Comparison of ENCODE assay signal across 23 mouse cellular contexts in the genomic region with DNA sequence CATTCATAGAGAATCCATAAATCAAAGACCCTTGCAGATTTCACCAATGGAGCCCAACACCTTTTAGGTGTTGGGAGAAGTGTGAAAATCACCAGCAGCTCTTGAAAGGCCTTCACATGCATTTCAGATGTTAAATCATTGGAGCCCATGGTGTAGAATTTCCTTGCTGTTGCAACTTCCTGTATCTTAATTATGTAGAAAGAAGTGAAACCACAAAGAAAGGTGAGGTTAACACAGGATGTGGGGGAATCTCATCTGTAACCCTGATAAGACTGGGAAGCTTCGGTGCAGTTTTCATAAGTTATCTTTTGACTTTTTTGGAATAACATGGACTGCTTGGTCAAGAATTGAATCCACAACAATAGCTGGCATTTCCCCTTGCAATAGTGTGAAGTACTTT.
DNase-seq lines count a peak whose midpoint lies in the region; ATAC-seq and TF ChIP-seq lines count a peak whose summit lies in the region.
"Had no signal": no experiment of that assay in that cellular context is flagged by ENCODE, and none has a peak within 500 bp of the region (broad histone marks: within the 10 kb centered on the region; RNA-seq: fewer than 3 reads in every experiment).

No protein-coding gene starts in this region.

- no peak for TF ChIP-seq RAD21 in CH12.LX (IDR thresholded peaks at IDR 0.05; ENCODE audit: low read depth, low read length)

- no peak overlapping the region for H3K27ac ChIP-seq in CH12.LX (ENCODE audit: insufficient read depth, low read depth)
- no peak overlapping the region for H3K27ac ChIP-seq in hindbrain, embryonic 16.5 days (ENCODE audit: low read depth, low read length)
- H3K27ac ChIP-seq: embryonic facial prominence, embryonic 10.5 days; limb, embryonic 12.5 days; liver, embryonic 13.5 days; midbrain, embryonic 10.5 days; neural tube, embryonic 12.5 days had no signal

- H3K9me3 ChIP-seq in CH12.LX (replicated peaks; ENCODE audit: low read length), result no peaks in the 10 kb centered on the region
- H3K9me3 ChIP-seq in hindbrain, embryonic 16.5 days (ENCODE audit: control insufficient read depth, low read length), result no peaks in the 10 kb centered on the region
- H3K9me3 ChIP-seq: embryonic facial prominence, embryonic 10.5 days; G1E; limb, embryonic 12.5 days; liver, embryonic 13.5 days; midbrain, embryonic 10.5 days; neural tube, embryonic 12.5 days had no signal

- H3K4me3 ChIP-seq in CH12.LX (replicated peaks in 1 of 3; ENCODE audit: low read depth in 2 of 3, low read length in 2 of 3, poor library complexity in 1 of 3), result no peak overlapping the region
- H3K4me3 ChIP-seq in hindbrain, embryonic 16.5 days (ENCODE audit: low read length), result no peak overlapping the region
- H3K4me3 ChIP-seq: embryonic facial prominence, embryonic 10.5 days; limb, embryonic 12.5 days; liver, embryonic 13.5 days; midbrain, embryonic 10.5 days; neural tube, embryonic 12.5 days had no signal

- 90% methylated on average over 1 of the region's 1 CpGs for WGBS in hindbrain, embryonic 16.5 days

- dilution Hi-C loops in CH12.LX (cut with MboI; ENCODE audit: extremely low pct_ligation_motif_present, extremely low pct_unique_long_range_greater_than_20kb, low sequenced_read_pairs), result no loop called here

- H3K79me2 ChIP-seq in CH12.LX (replicated peaks; ENCODE audit: control insufficient read depth, extremely low read depth, insufficient read depth, poor library complexity, severe bottlenecking), result no peaks in the 10 kb centered on the region

- TF ChIP-seq CTCF in CH12.LX (conservative IDR thresholded peaks at IDR 0.05 in 1 of 2, IDR thresholded peaks at IDR 0.05 in 1 of 2; ENCODE audit: low read depth in 2 of 2, low read length in 2 of 2), result no peak

- no peaks in the 10 kb centered on the region for H3K36me3 ChIP-seq in CH12.LX (replicated peaks in 1 of 2; ENCODE audit: control insufficient read depth in 1 of 2, insufficient read depth in 1 of 2, low read length in 1 of 2)
- H3K36me3 ChIP-seq in hindbrain, embryonic 16.5 days (ENCODE audit: control insufficient read depth, insufficient read depth, low read length), result no peaks in the 10 kb centered on the region
- H3K36me3 ChIP-seq: embryonic facial prominence, embryonic 10.5 days; G1E; limb, embryonic 12.5 days; liver, embryonic 13.5 days; midbrain, embryonic 10.5 days; neural tube, embryonic 12.5 days had no signal

- no peak overlapping the region for H3K4me2 ChIP-seq in CH12.LX (ENCODE audit: insufficient read depth, low read depth, poor library complexity, severe bottlenecking)
- no peak overlapping the region for H3K4me2 ChIP-seq in hindbrain, embryonic 16.5 days (ENCODE audit: low read length)
- H3K4me2 ChIP-seq: limb, embryonic 12.5 days; liver, embryonic 13.5 days; lung, embryonic 14.5 days; neural tube, embryonic 12.5 days had no signal

- no peak for ATAC-seq in hindbrain, embryonic 16.5 days
- ATAC-seq: inflammation-experienced regulatory T-cells, adult 6 months had no signal

- no peak for TF ChIP-seq POLR2A in CH12.LX (IDR thresholded peaks at IDR 0.05; ENCODE audit: low read depth, low read length)

- peaks cover 0 to 10% of the 10 kb centered on the region in 2 experiments; a peak in 2 of 4 replicates for H3K4me1 ChIP-seq in CH12.LX (ENCODE audit: control insufficient read depth in 1 of 2, insufficient read depth in 2 of 2)
- H3K4me1 ChIP-seq in hindbrain, embryonic 16.5 days (ENCODE audit: control insufficient read depth, insufficient read depth, low read depth, low read length), result no peaks in the 10 kb centered on the region
- H3K4me1 ChIP-seq: embryonic facial prominence, embryonic 10.5 days; limb, embryonic 12.5 days; liver, embryonic 13.5 days; midbrain, embryonic 10.5 days; neural tube, embryonic 12.5 days had no signal

- H3K27me3 ChIP-seq in CH12.LX (replicated peaks), result no peaks in the 10 kb centered on the region
- no peaks in the 10 kb centered on the region for H3K27me3 ChIP-seq in hindbrain, embryonic 16.5 days (replicated peaks; ENCODE audit: control insufficient read depth, insufficient read depth, low read length)
- H3K27me3 ChIP-seq: limb, embryonic 12.5 days; liver, embryonic 13.5 days; neural tube, embryonic 12.5 days had no signal

- no peak for TF ChIP-seq EP300 in CH12.LX (IDR thresholded peaks at IDR 0.05; ENCODE audit: low read length)

- no peak overlapping the region for H3K9ac ChIP-seq in CH12.LX (ENCODE audit: insufficient read depth, low read depth)
- H3K9ac ChIP-seq in hindbrain, embryonic 16.5 days (ENCODE audit: low read depth, low read length), result no peak overlapping the region
- H3K9ac ChIP-seq: limb, embryonic 12.5 days; liver, embryonic 13.5 days; lung, embryonic 14.5 days; neural tube, embryonic 12.5 days had no signal

- in situ Hi-C loops in CH12.LX (cut with MboI; ENCODE audit: low pct_ligation_motif_present, low pct_unique_long_range_greater_than_20kb, low sequenced_read_pairs), result no loop called here

- peak; percentile 23 for DNase-seq in thymus, postnatal 0 days (ENCODE audit: low spot score)
- DNase-seq in thymus, postnatal 36 days, result no peak
- peak; percentile 28 for DNase-seq in CH12.LX (ENCODE audit: extremely low read depth)
- peak; percentile 29 for DNase-seq in induced T-regulatory cell, adult 2 months (ENCODE audit: low read depth)
- no peak for DNase-seq in gastrocnemius, adult 18-20 months (ENCODE audit: low spot score)
- DNase-seq in layer of hippocampus, postnatal 25 days (ENCODE audit: extremely low spot score in 1 of 2, low spot score in 1 of 2), result no peak
- DNase-seq: cerebellum, adult 2 months; cerebellum, postnatal 36 days; gastrocnemius, postnatal 14 days; kidney, adult 8-10 months; kidney, postnatal 25 days; layer of hippocampus, adult 9-11 months; liver, embryonic 13.5 days; lung, embryonic 14.5 days; lung, postnatal 36 days; right cerebral cortex, adult 18-20 months had no signal

TF ChIP-seq in CH12.LX, 34 proteins besides CTCF, POLR2A, EP300 and RAD21:
- TF ChIP-seq KAT2A (IDR thresholded peaks at IDR 0.05; ENCODE audit: insufficient replicate concordance, low read length) (no peak), NELFE (IDR thresholded peaks at IDR 0.05; ENCODE audit: low read depth, low read length) (no peak), TBP (conservative IDR thresholded peaks at IDR 0.05; ENCODE audit: low read depth, low read length) (no peak), MAFK (IDR thresholded peaks at IDR 0.05; ENCODE audit: insufficient replicate concordance, low read length) (no peak)

Comparison
In these comparisons a context has a peak if more than half of its experiments do, and no peak if none do; other contexts are left out.
1. DNase-seq: peak in thymus, postnatal 0 days (single experiment), CH12.LX (single experiment) and induced T-regulatory cell, adult 2 months (single experiment); none in thymus, postnatal 36 days (0 of 2), gastrocnemius, adult 18-20 months (single experiment) and layer of hippocampus, postnatal 25 days (0 of 2).